Mouse (Mus musculus): ENCODE results near the gene Tsc22d1. TPM values are rescaled to one million over a fixed set of nuclear protein-coding genes. Genes with fewer than 3 reads are reported as not detected.

Tsc22d1 gene
- polyA plus RNA-seq, 1 experiment from 2014 or later, result 821 TPM

DNA sequence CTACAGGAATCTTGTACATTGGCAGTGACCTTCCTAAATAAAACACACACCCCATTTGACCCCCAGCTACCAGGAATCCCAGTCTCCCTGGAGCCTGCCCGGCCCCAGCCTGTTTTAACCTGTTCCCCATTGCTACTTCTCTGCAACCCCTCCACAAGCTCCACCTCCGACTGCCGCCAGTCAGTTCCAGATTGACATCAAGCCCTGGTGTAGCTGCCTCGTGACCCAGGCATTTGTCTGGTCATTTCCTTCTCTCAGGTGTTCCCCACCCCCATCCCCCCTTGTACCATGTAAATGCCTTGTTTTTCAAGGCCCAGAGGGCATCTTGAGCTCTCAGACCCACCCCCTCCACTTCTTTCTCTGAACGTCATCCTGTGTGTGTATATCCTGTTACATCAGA, 80.3 kb downstream of the Tsc22d1 start:
- H3K9me3 ChIP-seq, result no peaks in the 10 kb centered on the region
- ATAC-seq (ENCODE audit: low read depth), result no peak
- H3K4me1 ChIP-seq (replicated peaks), result peaks cover 10% of the 10 kb centered on the region
- H3K4me3 ChIP-seq, result no peak overlapping the region
- WGBS, result 66% methylated on average over 5 of the region's 5 CpGs
- peaks cover 9% of the 10 kb centered on the region for H3K36me3 ChIP-seq
- H3K9ac ChIP-seq, result no peak overlapping the region
- H3K27ac ChIP-seq (replicated peaks), result no peak overlapping the region
- no peak overlapping the region for H3K4me2 ChIP-seq
- H3K27me3 ChIP-seq, result no peaks in the 10 kb centered on the region

DNA sequence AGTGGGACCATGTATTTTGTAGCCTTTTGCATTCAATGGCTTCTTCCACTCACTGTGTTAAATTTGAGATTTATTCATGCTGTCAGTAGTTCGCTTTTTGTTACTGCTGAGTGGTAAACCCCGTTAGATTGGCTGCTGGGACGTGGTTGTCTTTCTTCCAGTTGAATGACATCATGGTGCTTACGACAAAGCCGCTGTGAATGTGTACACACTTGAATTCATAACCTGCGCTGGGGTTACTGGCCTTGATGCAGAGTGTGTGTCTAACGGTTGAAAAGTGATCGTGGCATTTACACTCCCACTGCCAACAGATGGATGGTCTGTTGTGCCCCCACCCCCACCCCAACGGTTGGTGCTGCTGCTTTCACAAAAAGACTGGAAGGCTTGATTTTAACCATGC, 82.4 kb downstream of the Tsc22d1 start:
- WGBS, result 34% methylated on average over 9 of the region's 9 CpGs

GRCm38 (mm10) chr14:76498210-76498609, 83.4 kb downstream of the Tsc22d1 start:
- 52% methylated on average over 7 of the region's 7 CpGs for WGBS
- H3K9ac ChIP-seq, result no peak overlapping the region
- H3K4me3 ChIP-seq, result no peak overlapping the region
- no peak for ATAC-seq (ENCODE audit: low read depth)
- no peak overlapping the region for H3K4me2 ChIP-seq
- no peaks in the 10 kb centered on the region for H3K9me3 ChIP-seq
- no peaks in the 10 kb centered on the region for H3K27me3 ChIP-seq
- peaks cover 9% of the 10 kb centered on the region for H3K36me3 ChIP-seq
- peaks cover 28% of the 10 kb centered on the region for H3K4me1 ChIP-seq (replicated peaks)
- H3K27ac ChIP-seq (replicated peaks), result no peak overlapping the region

More for the DNA sequence above, 82.4 kb downstream of the Tsc22d1 start:
- Histone ChIP-seq H3K4me3 (no peak overlapping the region), H3K27ac (replicated peaks) (no peak overlapping the region; the same call in 1 of the 2 replicates), H3K4me2 (no peak overlapping the region), H3K9ac (no peak overlapping the region), H3K27me3 (no peaks in the 10 kb centered on the region), H3K36me3 (peaks cover 9% of the 10 kb centered on the region), H3K4me1 (replicated peaks) (peaks cover 26% of the 10 kb centered on the region), H3K9me3 (no peaks in the 10 kb centered on the region)
- ATAC-seq (ENCODE audit: low read depth), result no peak

GRCm38 (mm10) chr14:76499492-76499891, 84.7 kb downstream of the Tsc22d1 start:
- H3K4me2 ChIP-seq, result no peak overlapping the region
- ATAC-seq (ENCODE audit: low read depth), result no peak
- 78% methylated on average over 6 of the region's 6 CpGs for WGBS

DNA sequence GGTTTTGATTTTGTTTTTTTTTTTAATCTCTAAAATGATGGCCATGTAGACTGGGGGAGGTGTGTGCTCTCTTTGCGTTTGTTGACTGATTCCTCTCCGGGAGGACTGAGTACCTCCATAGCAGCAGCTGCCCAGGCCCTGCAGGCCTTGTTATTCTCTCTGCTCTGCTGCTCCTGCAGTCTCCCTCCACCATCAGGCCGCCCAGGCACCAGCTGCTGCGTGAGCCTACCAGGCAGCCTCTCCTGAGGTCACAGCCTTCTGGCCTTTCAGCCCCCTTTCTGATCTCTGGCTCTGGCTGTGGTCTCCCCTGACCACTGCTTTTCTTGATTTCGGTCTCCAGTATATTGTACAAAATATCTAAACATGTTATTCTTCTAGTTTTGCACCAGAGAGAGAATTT, 85.3 kb downstream of the Tsc22d1 start:
- Histone ChIP-seq H3K27me3 (no peaks in the 10 kb centered on the region), H3K4me1 (replicated peaks) (peaks cover 35% of the 10 kb centered on the region), H3K4me2 (no peak overlapping the region), H3K36me3 (no peaks in the 10 kb centered on the region), H3K27ac (replicated peaks) (peak overlapping the region; percentile 65; the same call in 1 of the 2 replicates), H3K9me3 (no peaks in the 10 kb centered on the region), H3K9ac (no peak overlapping the region), H3K4me3 (no peak overlapping the region)
- 22% methylated on average over 5 of the region's 5 CpGs for WGBS
- ATAC-seq (ENCODE audit: low read depth), result no peak

More at GRCm38 (mm10) chr14:76499492-76499891, 84.7 kb downstream of the Tsc22d1 start:
- H3K27ac ChIP-seq (replicated peaks), result 0 out of 2 replicates have a peak overlapping the region, but pooled peaks have one; percentile 65
- no peak overlapping the region for H3K4me3 ChIP-seq
- 0 out of 2 replicates have a peak, but pooled peaks cover under 1% of the 10 kb centered on the region for H3K36me3 ChIP-seq
- no peak overlapping the region for H3K9ac ChIP-seq
- H3K27me3 ChIP-seq, result no peaks in the 10 kb centered on the region
- peaks cover 35% of the 10 kb centered on the region for H3K4me1 ChIP-seq (replicated peaks)
- H3K9me3 ChIP-seq, result no peaks in the 10 kb centered on the region

- 7% methylated on average over 13 of the region's 13 CpGs for WGBS
- peak overlapping the region; percentile 87 for H3K4me3 ChIP-seq
- H3K9me3 ChIP-seq, result no peaks in the 10 kb centered on the region
- H3K27ac ChIP-seq (replicated peaks), result peak overlapping the region; percentile 100
- peaks cover 48% of the 10 kb centered on the region for H3K4me1 ChIP-seq (replicated peaks)
- peak overlapping the region; percentile 98 for H3K4me2 ChIP-seq
- H3K9ac ChIP-seq, result peak overlapping the region; percentile 100
- peaks cover 19% of the 10 kb centered on the region for H3K36me3 ChIP-seq
- H3K27me3 ChIP-seq, result no peaks in the 10 kb centered on the region
- ATAC-seq (ENCODE audit: low read depth), result no peak
Observed at GRCm38 (mm10) chr14:76503231-76503851, 88.6 kb downstream of the Tsc22d1 start.

GRCm38 (mm10) chr14:76504121-76504737, 89.5 kb downstream of the Tsc22d1 start:
- peak; percentile 95 for ATAC-seq (ENCODE audit: low read depth)
- Histone ChIP-seq H3K4me3 (peak overlapping the region; percentile 87), H3K9me3 (no peaks in the 10 kb centered on the region)

DNA sequence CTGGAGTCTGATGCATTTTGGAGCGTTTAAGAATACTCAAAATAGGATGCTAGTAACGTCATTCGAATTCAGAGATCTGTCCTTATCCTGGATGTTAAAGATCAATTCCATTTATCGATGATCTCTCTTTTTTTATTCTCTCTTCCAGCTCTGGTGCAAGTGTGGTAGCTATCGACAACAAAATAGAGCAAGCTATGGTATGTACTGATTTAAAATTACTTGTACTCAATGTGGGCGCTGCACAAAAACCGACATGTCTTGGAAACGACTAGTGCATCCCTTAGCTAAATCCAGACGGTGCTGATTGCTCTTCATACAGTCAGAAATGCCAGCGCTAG, 90.3 kb downstream of the Tsc22d1 start:
- Histone ChIP-seq H3K9ac (peak overlapping the region; percentile 100), H3K27me3 (no peaks in the 10 kb centered on the region), H3K36me3 (peaks cover 24% of the 10 kb centered on the region), H3K27ac (replicated peaks) (peak overlapping the region; percentile 100), H3K4me3 (peak overlapping the region; percentile 87), H3K4me2 (peak overlapping the region; percentile 98), H3K4me1 (replicated peaks) (peaks cover 47% of the 10 kb centered on the region), H3K9me3 (no peaks in the 10 kb centered on the region)
- ATAC-seq (ENCODE audit: low read depth), result no peak
- WGBS, result 1% methylated on average over 10 of the region's 10 CpGs

More at GRCm38 (mm10) chr14:76504121-76504737, 89.5 kb downstream of the Tsc22d1 start:
- Histone ChIP-seq H3K4me2 (peak overlapping the region; percentile 98), H3K9ac (peak overlapping the region; percentile 100), H3K4me1 (replicated peaks) (peaks cover 51% of the 10 kb centered on the region), H3K27ac (replicated peaks) (peak overlapping the region; percentile 100), H3K36me3 (peaks cover 19% of the 10 kb centered on the region), H3K27me3 (no peaks in the 10 kb centered on the region)
- under 1% methylated on average over 40 of the region's 52 CpGs for WGBS

GRCm38 (mm10) chr14:76505439-76506220, 90.9 kb downstream of the Tsc22d1 start:
- no peaks in the 10 kb centered on the region for H3K9me3 ChIP-seq
- under 1% methylated on average over 31 of the region's 31 CpGs for WGBS
- H3K27ac ChIP-seq (replicated peaks), result peak overlapping the region; percentile 100
- peak overlapping the region; percentile 98 for H3K4me2 ChIP-seq
- H3K27me3 ChIP-seq, result no peaks in the 10 kb centered on the region
- peaks cover 30% of the 10 kb centered on the region for H3K36me3 ChIP-seq
- H3K4me3 ChIP-seq, result peak overlapping the region; percentile 87
- peak overlapping the region; percentile 100 for H3K9ac ChIP-seq
- ATAC-seq (ENCODE audit: low read depth), result peak; percentile 78
- H3K4me1 ChIP-seq (replicated peaks), result peaks cover 41% of the 10 kb centered on the region

GRCm38 (mm10) chr14:76506425-76507205, 91.9 kb downstream of the Tsc22d1 start:
- peak overlapping the region; percentile 100 for H3K27ac ChIP-seq (replicated peaks)
- no peaks in the 10 kb centered on the region for H3K27me3 ChIP-seq
- peaks cover 35% of the 10 kb centered on the region for H3K4me1 ChIP-seq (replicated peaks)
- H3K9me3 ChIP-seq, result no peaks in the 10 kb centered on the region
- WGBS, result 37% methylated on average over 27 of the region's 27 CpGs
- H3K36me3 ChIP-seq, result peaks cover 32% of the 10 kb centered on the region
- H3K4me2 ChIP-seq, result peak overlapping the region; percentile 98
- peak overlapping the region; percentile 87 for H3K4me3 ChIP-seq
- peak overlapping the region; percentile 100 for H3K9ac ChIP-seq
- no peak for ATAC-seq (ENCODE audit: low read depth)

DNA sequence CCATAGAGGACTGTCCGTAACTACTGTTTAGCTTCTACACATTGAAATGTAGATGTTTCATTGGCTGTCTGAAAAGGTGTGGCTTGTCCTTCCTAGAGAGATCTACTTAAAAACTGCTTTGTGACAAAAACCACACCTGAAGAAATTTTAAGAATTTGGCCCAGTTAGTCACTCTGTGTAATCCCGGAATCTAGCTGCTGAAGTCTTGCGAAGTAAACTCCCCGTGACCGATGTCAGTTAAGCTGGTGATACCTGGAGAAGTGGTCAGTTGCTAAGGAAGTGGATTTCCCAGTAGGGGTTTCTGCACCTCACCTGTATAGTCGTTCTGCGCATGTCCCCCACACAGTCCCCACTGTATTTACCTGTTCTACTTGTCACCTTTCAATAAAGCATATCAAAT, 92.6 kb downstream of the Tsc22d1 start:
- Histone ChIP-seq H3K9me3 (no peaks in the 10 kb centered on the region), H3K27me3 (no peaks in the 10 kb centered on the region), H3K4me1 (replicated peaks) (peaks cover 30% of the 10 kb centered on the region), H3K27ac (replicated peaks) (peak overlapping the region; percentile 100), H3K4me3 (peak overlapping the region; percentile 87), H3K36me3 (peaks cover 32% of the 10 kb centered on the region), H3K9ac (peak overlapping the region; percentile 100), H3K4me2 (peak overlapping the region; percentile 98)
- no peak for ATAC-seq (ENCODE audit: low read depth)
- WGBS, result 88% methylated on average over 7 of the region's 7 CpGs
